Mouse (Mus musculus): ENCODE data around the gene Camk1d.

GRCm38 (mm10) chr2:5712255-5712654 is 2.1 kb downstream of the Camk1d start:
- TF ChIP-seq CTCF (IDR thresholded peaks at IDR 0.05; ENCODE audit: low read depth) (no peak), EP300 (IDR thresholded peaks at IDR 0.05; ENCODE audit: low read depth) (no peak)

All from liver, embryonic 14.5 days (tissue).